Mouse (Mus musculus): ENCODE measurements around the gene Zfp57.

Gene Zfp57

DNA sequence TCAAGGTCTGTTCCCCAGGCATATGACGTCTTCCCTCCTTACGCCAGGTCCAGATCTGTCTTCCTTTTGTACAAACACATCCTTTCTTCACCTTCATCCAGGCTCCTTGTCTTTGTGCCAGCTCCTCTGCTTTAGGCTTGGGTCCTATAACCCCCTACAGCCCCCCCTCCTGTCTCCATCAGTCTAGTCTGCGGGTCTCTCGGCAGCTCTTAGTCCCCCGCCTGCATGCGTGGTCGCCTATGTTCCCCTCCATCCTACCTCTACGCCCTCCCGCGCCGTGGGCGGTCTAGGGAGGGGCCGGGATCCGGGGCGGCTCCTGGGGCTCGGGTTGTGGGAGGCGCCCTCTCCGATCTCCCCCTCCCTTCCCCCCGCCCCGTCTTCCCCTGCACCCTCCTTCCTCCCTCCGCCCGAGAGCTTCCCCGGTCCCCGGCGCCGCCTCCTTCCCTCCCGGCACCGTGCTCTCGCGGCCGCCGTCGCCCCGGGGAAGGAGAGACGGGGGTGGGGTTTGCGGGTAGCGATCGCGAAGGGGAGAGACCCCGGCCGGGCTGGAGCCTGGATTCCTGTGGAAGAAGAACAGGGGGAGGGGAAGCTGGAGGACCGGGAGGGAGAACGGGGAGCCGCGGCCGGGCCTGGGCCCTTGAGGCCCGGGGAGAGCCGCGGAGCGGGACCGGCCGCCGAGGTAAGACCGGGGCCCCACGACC lies 44.8 kb downstream of the Zfp57 start, which contains the start of gene Gabbr1:
Gabbr1 (plus strand) TSS at position 356 of the 701 bp plus-strand sequence.
- DNase-seq (ENCODE audit: low read depth, low spot score) = peak; percentile 86

DNA sequence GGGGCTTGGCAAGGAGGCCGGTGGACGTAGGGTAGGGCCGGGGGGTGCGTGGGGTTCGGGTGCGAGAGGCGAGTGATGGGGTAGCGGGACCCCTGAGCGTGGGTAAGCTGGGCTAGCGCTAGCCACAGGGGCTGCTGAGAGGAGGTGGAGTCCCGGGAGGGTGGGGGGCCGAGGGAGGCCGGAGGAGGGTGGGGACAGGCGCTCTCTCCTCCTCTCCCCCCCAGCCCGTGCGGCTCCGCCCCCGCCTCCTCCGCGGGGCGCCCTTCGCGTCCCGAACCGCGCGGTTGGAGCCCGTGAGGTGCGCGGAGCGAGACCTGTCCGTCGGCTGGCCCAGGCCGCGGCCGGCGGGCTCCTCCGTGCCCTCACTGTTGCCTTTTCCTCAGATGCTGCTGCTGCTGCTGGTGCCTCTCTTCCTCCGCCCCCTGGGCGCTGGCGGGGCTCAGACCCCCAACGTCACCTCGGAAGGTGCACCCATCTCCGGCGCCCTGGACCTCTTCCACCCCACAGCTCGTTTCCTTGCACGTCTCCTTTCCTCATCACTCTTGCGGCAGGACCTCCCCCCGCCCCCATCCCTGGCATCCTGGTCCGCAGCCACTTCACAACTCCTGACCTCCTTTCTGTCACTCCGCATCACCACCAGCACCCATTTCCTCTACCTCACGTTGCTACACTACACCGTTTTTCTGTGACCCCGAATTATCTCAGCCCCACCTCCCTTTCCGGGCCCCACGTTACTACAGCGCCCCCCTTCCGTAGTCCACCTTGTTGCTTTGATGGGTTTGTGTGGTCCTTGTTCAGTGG lies 45.5 kb downstream of the Zfp57 start:
- DNase-seq (ENCODE audit: low read depth, low spot score) = no peak

DNA sequence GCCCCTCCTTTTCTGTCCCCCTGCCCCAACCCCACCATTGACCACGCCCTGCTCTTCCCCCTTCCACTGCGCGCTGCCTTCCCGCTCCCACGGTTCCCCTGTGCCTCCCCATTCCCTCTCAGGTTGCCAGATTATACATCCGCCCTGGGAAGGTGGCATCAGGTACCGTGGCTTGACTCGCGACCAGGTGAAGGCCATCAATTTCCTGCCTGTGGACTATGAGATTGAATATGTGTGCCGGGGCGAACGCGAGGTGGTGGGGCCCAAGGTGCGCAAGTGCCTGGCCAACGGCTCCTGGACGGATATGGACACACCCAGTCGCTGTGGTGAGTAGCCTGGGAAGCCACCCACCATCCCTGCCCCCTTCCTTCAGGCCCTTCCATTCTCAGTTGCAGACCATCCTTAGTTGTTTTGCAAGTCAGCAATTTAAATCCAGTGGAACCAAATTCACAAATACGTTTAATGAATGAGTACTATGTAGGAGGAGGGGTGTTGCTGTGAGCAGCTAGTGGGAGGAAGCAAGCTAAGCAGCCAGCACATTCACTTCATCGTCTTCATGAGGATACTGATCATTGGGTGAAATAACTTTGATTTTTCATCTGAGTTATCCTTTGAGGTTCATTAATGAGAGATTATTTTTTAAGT lies 46.5 kb downstream of the Zfp57 start:
- DNase-seq (ENCODE audit: low read depth, low spot score) = no peak

DNA sequence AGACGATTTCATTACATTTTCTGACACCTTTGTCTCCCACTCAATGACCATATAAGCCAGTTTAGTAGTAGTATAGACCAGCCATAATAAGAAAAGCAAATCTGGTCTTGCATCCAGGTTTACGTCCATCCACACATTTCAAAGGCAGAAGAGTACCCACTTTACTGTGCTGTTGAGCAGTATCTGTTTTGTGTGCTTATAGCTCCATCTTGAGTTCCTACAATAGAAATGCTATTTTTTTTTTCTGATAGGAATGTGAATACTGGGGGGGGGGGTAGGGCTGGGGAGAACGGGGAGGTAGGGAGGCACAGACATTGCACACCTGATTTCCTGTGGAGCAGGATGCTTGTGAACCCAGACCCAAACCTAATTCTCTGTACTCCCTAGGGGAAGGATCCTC lies 47.0 kb downstream of the Zfp57 start:
- no peak for DNase-seq (ENCODE audit: low read depth, low spot score)

DNA sequence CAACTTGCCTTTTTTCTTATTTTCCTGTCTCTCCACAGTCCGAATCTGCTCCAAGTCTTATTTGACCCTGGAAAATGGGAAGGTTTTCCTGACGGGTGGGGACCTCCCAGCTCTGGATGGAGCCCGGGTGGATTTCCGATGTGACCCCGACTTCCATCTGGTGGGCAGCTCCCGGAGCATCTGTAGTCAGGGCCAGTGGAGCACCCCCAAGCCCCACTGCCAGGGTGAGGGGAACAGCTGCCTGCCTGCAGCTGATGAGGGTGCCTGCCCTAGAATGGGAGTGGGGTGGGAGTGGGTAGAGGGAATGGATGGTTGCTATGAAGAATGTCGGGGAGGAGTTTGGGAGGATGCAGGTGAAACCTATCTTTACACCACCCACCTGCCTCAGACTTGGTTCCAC lies 47.4 kb downstream of the Zfp57 start:
- DNase-seq (ENCODE audit: low read depth, low spot score) = no peak

DNA sequence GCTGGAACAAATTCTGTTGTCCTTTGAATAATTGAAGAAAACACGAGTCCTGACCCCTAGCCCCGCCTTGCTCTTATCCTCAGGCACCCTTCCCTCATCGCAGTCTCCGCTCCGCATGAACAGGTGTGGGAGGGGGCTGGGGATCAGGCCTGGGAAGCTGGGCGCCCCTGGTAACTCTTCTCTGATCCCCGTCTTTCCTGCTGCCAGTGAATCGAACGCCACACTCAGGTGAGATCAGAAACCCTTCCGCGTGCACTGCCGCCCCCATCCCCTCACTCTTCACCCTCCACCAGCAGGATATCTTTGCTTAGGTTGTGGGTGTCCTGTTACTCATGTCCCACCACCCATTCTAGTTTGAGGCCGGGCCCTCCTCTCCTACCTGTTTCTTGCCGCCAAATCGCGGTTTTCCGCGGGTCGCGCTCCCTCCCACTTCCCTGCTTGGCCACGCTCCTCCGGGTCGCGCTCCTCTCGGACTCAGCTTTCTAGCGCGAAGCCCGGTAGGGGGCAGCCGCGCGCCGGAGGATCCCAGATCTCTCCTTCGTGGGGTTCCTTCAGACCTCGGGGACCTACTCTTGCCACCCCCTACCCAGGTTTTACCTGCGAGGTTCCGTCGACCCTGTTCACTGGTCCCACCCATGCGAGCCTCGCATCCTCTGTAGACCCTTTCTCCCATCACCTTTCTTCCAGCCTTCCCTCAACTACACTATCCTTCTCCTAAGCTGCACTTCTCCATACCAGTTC lies 48.8 kb downstream of the Zfp57 start:
- DNase-seq (ENCODE audit: low read depth, low spot score) = no peak

DNA sequence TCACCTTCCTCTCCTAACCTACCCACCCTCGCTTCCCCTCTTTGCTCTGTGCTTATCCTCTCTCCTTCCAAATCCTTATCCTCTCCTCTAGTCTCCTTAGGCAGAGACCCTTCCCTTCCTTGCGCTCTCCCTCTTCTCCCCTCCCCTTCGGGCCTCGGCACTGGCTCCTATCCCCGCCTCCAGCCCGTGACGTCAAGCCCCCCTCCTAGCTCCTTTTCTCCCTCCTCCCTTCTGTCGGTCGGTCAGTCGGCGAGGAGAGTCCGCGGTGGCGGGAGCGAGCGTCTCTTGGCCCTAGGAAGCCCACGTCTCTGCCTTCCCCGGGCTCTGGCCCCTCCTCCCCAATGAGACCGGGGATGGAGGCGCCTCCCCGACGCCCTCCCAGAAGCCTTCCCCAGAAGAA lies 49.4 kb downstream of the Zfp57 start:
- peak; percentile 84 for DNase-seq (ENCODE audit: low read depth, low spot score)

DNA sequence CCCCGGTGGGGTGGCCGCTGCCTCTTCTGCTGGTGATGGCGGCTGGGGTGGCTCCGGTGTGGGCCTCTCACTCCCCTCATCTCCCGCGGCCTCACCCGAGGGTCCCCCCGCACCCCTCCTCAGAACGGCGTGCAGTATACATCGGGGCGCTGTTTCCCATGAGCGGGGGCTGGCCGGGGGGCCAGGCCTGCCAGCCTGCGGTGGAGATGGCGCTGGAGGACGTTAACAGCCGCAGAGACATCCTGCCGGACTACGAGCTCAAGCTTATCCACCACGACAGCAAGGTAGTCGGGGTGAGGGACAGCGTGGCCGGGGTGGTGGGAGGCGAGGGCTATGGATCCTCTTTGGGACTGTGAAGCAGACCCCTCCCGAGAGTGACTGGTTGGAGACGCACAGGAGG lies 49.9 kb downstream of the Zfp57 start:
- no peak for DNase-seq (ENCODE audit: low read depth, low spot score)

DNA sequence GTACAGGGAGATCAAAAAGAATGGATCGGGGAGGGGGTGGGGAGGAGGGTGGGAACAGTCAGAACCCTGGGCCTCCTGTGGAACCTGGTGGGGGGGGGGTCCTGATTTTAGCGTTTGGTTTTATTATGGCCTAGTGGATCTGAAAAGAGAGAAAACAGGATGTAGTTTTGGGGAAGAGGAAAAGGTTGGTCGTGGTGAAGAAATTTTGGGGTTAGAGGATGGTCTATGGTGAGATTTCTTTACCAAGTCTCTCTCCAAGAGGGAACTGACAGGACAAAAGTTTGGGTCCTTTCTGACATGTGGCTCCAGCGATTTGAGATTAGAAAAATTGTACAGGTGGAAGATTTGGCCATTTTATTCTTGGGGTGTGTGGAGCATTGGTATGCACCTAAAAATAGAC lies 50.8 kb downstream of the Zfp57 start:
- no peak for DNase-seq (ENCODE audit: low read depth, low spot score)

DNA sequence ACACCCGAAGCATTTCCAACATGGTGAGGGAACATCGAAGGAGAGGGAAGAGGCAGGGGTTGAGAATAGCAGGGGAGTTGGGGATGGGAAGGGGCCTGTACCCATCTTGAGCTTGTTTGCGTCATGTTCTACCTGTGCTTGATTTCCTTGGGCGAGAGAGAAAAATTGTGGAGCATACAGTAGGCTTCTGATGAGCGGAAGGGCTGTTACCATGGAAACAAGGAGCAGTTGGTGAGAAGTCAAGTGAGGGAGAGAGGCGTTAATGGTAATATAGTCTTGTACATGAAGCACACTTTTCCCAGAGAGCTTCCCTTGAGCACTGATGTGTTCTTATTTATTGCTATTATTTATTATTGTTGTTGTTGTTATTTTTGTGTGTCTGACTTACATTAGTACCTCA lies 56.0 kb downstream of the Zfp57 start:
- DNase-seq (ENCODE audit: low read depth, low spot score) = no peak

Measured in brain, embryonic 18.5 days (tissue).